Mouse (Mus musculus) cerebellum, postnatal 25 days (tissue): Measurements from ENCODE around the gene Stx5a.

Source experiments
- DNase-seq, 2 experiments: peaks; one replicate each; pipeline ENCODE4 v3.0.0; 2021; ENCODE audit warnings: mixed read lengths in 2 of 2

Gene Stx5a

DNA sequence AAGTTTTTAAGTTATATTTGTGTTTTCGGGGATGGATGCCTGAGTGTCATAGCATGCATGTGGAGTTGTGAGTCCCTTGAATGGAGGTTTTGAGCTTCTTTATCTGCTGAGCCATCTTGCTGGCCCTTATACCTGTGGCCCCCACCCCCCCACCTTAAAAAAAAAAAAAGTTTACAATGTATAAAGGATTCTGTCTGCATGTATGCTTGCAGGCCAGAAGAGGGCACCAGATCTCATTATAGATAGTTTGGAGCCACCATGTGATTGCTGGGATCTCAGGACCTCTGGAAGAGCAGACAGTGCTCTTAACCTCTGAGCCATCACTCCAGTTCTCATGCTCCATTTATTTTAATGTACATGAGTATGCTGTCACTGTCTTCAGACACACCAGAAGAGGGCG lies 6.2 kb downstream of the Stx5a start:
- DNase-seq, result no peak

GRCm38 (mm10) chr19:8755652-8756051 lies 14.4 kb downstream of the Stx5a start:
- DNase-seq, result no peak

DNA sequence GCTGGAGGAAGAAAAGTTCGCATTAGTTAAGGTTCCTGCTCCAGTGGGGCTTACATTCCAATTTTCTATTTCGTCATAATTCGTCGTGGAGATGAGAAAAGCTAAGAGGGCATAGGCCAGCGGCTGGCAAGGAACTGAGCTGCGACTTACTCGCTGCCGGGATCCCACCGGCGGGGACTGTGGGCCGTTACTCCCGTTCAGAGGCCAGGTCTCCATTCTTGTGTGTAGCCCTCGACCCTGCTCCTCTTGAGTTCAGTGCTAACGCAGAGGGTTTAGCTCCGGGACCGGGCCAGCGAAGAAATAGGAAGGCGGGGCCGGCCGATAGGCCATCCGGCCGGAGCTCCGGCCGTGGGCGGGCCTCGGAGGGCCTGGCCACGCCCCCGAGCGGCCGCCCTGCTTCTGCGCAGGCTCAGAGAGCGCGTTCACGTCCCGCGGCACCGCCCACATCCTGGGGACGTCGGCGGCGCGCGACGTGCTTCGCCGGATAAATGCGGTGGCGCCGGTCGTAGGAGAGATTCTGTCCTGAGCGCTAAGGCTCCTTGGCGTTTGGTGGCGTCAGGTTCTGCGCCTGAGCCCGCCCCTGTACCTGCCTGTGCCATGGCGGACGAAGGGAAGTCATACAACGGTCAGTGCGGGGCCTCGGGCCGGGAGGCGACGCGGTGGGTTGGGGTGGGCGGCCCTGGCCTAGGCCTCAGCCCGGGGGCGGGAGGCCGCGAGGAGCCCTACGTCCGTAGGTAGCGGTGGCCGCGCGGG lies 15.6 kb downstream of the Stx5a start, which contains the start of gene Nxf1:
Nxf1 (plus strand) TSS at position 439 of the 753 bp plus-strand sequence.
- peak; percentile 92 to 98 for DNase-seq

GRCm38 (mm10) chr19:8757471-8757998 lies 16.3 kb downstream of the Stx5a start:
- no peak for DNase-seq

DNA sequence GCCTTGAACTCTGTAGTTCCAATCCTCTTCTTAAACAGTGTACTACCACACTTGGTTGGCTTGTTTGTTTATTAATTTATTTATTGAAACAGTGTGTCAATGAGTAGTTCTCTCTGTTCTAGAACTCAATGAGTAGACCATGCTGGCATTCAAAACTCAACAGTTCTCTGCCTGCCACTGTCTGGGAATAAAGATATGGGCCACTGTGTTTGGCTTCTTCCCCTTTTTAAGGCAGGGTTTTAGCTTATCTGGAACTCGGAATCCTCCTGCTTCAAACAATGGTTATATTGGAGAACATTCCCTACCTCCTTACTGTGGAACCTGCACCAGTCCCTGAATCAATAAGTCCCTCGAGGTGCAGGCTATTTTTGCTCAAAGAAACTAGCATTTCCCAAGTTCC lies 17.7 kb downstream of the Stx5a start:
- no peak for DNase-seq

DNA sequence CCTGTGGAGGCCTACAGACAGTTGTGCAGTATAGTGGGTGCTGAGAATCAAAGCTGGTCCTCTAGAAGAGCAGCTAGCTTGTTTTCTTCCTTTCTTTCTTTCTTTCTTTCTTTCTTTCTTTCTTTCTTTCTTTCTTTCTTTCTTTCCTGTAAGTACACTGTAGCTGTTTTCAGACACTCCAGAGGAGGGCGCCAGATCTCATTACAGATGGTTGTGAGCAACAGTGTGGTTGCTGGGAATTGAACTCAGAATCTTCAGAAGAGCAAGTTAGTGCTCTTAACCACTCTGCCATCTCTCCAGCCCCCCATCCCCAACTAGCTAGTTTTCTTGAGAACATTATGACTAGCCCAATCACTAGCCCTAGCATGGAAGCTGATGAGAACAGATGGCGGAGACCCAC lies 19.5 kb downstream of the Stx5a start:
- no peak for DNase-seq

- DNase-seq, result no peak
Measured at GRCm38 (mm10) chr19:8763276-8763675, 22.1 kb downstream of the Stx5a start.

DNA sequence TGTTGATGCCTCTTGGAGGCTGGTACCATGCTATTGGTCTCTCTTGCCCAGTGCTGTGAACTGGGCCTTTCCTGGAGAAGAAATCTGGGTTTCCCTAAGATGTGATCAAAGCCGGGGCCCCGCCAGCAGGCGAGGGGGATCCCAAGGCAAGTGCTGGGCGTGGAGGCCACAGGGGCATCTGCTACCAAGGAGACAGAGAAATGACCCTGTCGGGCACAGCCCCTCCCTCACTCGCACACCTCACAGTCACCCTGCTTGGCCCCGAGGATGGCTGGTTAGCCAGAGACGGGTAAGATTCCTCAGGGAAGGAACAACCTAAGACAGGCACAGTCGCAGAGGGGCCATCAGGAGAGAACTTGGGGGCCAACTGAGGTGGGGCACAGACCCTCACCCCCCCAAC lies 24.3 kb downstream of the Stx5a start:
- no peak for DNase-seq

DNA sequence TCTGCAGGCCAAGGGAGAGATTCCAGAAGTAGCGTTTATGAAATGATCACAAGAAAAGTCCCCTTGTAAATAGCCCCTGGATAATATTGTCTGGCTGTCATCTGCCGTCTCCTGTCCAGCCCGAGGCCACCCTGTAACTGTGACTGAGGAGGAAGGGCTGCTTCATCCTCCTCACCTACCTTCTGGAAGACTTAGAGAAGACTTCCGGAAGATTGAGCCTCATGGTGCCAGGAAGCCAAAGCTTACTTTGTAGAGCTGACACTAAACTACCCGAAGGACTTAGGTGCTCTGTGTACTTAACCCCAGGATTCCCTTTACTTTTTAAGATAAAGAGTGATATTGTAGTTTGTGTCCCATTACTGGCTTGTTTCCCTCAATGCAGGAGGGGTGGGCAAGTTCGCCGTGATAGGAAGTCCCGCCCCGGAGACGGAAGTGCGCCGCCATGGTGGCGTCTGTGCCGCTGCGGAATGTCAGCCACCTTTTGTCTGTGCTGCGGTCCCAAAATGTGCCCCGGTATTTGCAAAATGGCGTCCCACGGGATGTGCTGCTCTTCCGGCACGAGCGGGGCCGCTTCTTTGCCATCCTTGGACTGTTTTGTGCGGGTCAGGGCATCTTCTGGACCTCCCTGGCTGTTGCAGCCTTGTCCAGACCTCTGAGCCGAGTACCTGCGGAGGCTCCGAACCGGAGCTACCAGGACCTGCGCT lies 29.5 kb downstream of the Stx5a start, which contains the start of gene Tmem223:
Tmem223 (plus strand) TSS at position 430 of the 704 bp plus-strand sequence.
- DNase-seq, result peak; percentile 85 to 90

- DNase-seq, result no peak
Measured at GRCm38 (mm10) chr19:8772996-8773395, 31.8 kb downstream of the Stx5a start.

GRCm38 (mm10) chr19:8773409-8773808 lies 32.2 kb downstream of the Stx5a start:
- DNase-seq, result no peak

DNA sequence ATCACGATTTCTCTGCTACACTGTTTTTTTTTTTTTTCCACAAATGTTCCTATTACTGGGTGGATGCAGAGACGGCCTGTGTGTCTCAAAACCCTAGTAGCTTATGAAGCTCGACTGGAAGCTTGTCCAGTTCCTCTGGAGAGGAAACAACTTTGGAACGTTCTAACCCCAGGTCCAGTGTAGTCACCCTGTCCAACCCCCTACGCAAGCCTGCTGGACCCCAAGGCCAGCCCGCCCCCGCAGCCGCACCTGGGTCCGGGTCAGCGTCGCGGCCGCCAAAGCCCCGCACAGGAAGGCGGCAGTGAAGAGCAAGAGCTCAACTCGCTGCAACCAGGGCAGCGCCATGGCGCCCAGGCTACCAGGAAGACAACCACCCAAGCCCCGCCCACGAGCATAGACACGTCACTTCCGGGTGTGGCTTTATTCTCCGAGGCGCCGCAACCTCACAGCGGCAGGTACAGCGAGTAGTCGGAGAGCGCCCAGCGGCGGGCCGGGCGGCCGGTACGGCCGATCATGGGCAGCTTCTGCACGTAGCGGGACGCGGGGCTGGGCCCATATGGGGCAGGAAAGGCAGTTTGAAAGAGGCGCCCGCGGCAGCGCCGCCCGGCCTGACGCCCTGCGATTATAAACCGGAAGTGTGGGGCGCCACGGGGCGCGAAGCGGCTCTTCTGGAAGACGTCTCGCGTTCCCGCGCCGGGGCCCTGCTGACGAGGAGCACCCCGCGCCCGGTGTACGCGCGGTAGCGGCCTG lies 33.0 kb downstream of the Stx5a start, which contains the start of gene Tmem179b:
Tmem179b (minus strand) TSS at position 382 of the 750 bp plus-strand sequence.
- DNase-seq, result peak; percentile 98 to 99

- no peak for DNase-seq
Measured at GRCm38 (mm10) chr19:8774951-8775421, 33.8 kb downstream of the Stx5a start.

DNA sequence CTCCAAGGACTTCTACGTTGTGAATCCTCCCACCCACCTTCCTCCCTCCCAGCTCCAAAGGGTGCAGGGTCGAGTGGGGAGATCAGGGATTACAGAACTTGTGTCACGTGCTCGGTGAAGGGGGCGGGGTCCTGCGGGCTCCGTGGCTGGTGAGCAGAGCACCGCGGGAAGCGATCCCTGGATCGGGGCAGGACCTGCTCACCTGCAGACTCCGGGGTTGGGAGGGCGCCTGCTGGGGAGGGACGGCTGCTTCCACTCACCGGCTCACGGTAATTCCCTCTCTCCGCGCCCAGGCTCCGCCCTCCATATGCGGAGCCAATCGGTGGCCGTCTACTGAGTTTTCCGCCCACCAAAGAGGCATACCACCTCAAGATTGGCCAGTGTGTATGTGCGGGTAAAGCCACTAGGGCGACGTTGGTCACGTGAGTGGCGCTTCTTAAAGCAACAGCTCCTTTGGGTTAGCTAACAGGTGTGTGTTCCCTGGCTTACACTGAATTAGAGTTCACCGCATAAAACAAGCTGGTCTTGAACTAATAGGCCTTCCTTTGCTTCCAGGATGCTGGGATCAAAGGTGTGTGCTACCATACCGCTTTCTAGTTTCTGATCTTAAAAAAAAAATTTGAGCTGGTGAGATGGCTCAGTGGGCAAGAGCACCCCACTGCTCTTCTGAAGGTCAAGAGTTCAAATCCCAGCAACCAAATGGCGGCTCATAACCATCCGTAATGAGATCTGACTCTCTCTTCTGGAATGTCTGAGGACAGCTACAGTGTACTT lies 45.0 kb downstream of the Stx5a start, which contains the start of gene Taf6l:
Taf6l (minus strand) TSS at position 410 of the 774 bp plus-strand sequence.
- DNase-seq, result peak; percentile 89 to 93

DNA sequence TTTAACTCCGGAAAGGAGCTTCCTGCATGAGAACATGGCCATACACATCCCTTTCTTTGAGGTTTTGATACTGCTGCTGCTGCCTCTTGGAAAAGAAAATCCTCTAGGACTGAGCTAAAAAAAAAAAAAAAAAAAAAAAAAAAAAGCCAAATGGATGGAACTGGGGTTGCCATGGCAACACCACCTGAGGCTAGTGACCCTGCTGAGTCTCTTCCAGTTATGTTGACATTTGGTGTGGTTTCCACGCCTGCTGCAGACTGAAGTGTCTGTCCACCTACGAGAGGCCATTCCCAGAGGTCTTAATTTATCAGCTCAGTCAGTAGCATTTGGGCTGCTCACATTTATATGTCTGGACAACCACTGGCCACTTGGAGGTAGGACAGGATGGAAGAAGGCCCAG lies 47.3 kb downstream of the Stx5a start:
- DNase-seq, result peak; percentile 37 to 69

- DNase-seq, result no peak
Measured at GRCm38 (mm10) chr19:8789171-8789570, 48.0 kb downstream of the Stx5a start.

GRCm38 (mm10) chr19:8790171-8790570 lies 49.0 kb downstream of the Stx5a start:
- no peak for DNase-seq

- peak; percentile 86 to 93 for DNase-seq
Measured at GRCm38 (mm10) chr19:8798264-8798946, 57.2 kb downstream of the Stx5a start, which contains the start of gene Polr2g. Gene Polr2g (minus strand): TSS chr19:8798577.

GRCm38 (mm10) chr19:8798947-8799315 lies 57.7 kb downstream of the Stx5a start:
- DNase-seq, result no peak

DNA sequence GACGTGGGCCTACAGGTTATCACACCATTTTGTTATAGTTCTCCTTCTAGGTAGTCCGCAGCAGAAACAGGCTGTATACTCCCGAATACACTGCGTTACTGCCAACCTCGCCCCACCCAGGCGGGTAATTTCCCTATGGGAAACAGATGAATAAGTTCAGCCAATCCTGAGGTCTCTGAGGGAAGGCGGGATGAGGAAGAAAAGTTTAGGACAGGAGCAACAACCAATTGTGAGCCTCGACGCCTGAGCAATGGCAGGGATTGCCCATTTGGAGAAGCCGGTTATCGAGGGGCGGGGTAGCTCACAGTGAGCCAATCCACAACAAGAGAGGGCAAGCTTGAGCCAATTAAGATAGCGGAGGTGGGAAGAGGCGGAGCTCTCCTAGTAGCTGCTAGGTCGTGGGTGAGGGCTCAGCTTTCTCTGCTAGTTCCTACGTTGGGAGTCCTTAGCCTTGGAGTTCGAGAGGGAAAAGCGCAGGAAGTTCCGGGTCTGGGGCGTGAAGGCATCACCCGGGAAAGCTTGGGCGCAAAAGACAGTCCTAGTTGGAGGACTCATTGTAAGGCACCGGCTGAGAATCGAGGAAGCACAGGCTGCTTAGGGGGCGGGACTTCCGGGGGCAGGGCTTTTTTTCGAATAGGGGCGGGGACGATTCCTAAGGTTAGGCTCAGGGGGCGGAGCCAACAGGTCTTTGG lies 61.1 kb downstream of the Stx5a start, which contains the start of gene Zbtb3:
Zbtb3 (plus strand) TSS at position 426 of the 692 bp plus-strand sequence.
- DNase-seq, result peak; percentile 93 to 94
